Mouse (Mus musculus): ENCODE results near the gene Rtkn2.

The Rtkn2 gene

GRCm38 (mm10) chr10:68038997-68039624 is 59.7 kb downstream of the Rtkn2 start:
- DNase-seq (ENCODE audit: extremely low read depth, low read depth, low spot score): no peak

- peak; percentile 18 for DNase-seq (ENCODE audit: extremely low read depth, low read depth, low spot score)
Measured at GRCm38 (mm10) chr10:68039641-68040205, 60.4 kb downstream of the Rtkn2 start.

GRCm38 (mm10) chr10:68040394-68040793 is 61.0 kb downstream of the Rtkn2 start:
- DNase-seq (ENCODE audit: extremely low read depth, low read depth, low spot score): no peak

- no peak for DNase-seq (ENCODE audit: extremely low read depth, low read depth, low spot score)
Measured at GRCm38 (mm10) chr10:68043973-68044372, 64.6 kb downstream of the Rtkn2 start.

GRCm38 (mm10) chr10:68044864-68045263 is 65.5 kb downstream of the Rtkn2 start:
- DNase-seq (ENCODE audit: extremely low read depth, low read depth, low spot score): no peak

GRCm38 (mm10) chr10:68048641-68049305 is 69.4 kb downstream of the Rtkn2 start:
- DNase-seq (ENCODE audit: extremely low read depth, low read depth, low spot score): no peak

GRCm38 (mm10) chr10:68050882-68051281 is 71.5 kb downstream of the Rtkn2 start:
- no peak for DNase-seq (ENCODE audit: extremely low read depth, low read depth, low spot score)

GRCm38 (mm10) chr10:68051316-68051933 is 72.1 kb downstream of the Rtkn2 start:
- DNase-seq (ENCODE audit: extremely low read depth, low read depth, low spot score): no peak

GRCm38 (mm10) chr10:68052307-68052706 is 72.9 kb downstream of the Rtkn2 start:
- DNase-seq (ENCODE audit: extremely low read depth, low read depth, low spot score): no peak

- DNase-seq (ENCODE audit: extremely low read depth, low read depth, low spot score): no peak
Measured at GRCm38 (mm10) chr10:68054131-68054530, 74.8 kb downstream of the Rtkn2 start.

- no peak for DNase-seq (ENCODE audit: extremely low read depth, low read depth, low spot score)
Measured at GRCm38 (mm10) chr10:68054706-68055105, 75.3 kb downstream of the Rtkn2 start.

- DNase-seq (ENCODE audit: extremely low read depth, low read depth, low spot score): peak; percentile 99
Measured at GRCm38 (mm10) chr10:68057841-68058240, 78.5 kb downstream of the Rtkn2 start.

GRCm38 (mm10) chr10:68058378-68058777 is 79.0 kb downstream of the Rtkn2 start:
- no peak for DNase-seq (ENCODE audit: extremely low read depth, low read depth, low spot score)

GRCm38 (mm10) chr10:68060590-68061248 is 81.3 kb downstream of the Rtkn2 start:
- DNase-seq (ENCODE audit: extremely low read depth, low read depth, low spot score): no peak

GRCm38 (mm10) chr10:68061249-68061615 is 81.9 kb downstream of the Rtkn2 start:
- no peak for DNase-seq (ENCODE audit: extremely low read depth, low read depth, low spot score)

- DNase-seq (ENCODE audit: extremely low read depth, low read depth, low spot score): no peak
Measured at GRCm38 (mm10) chr10:68063806-68064545, 84.6 kb downstream of the Rtkn2 start.

GRCm38 (mm10) chr10:68064571-68064970 is 85.2 kb downstream of the Rtkn2 start:
- no peak for DNase-seq (ENCODE audit: extremely low read depth, low read depth, low spot score)

GRCm38 (mm10) chr10:68066173-68066572 is 86.8 kb downstream of the Rtkn2 start:
- no peak for DNase-seq (ENCODE audit: extremely low read depth, low read depth, low spot score)

GRCm38 (mm10) chr10:68067961-68068360 is 88.6 kb downstream of the Rtkn2 start:
- DNase-seq (ENCODE audit: extremely low read depth, low read depth, low spot score): no peak

- DNase-seq (ENCODE audit: extremely low read depth, low read depth, low spot score): no peak
Measured at GRCm38 (mm10) chr10:68068426-68068825, 89.1 kb downstream of the Rtkn2 start.

- no peak for DNase-seq (ENCODE audit: extremely low read depth, low read depth, low spot score)
Measured at GRCm38 (mm10) chr10:68071041-68071440, 91.7 kb downstream of the Rtkn2 start.

Data from fat pad, adult 2 months (tissue).